In genomic region chr4:151263052-151263451, GRCm38 (mm10) we compare ENCODE assay signal across 16 mouse cellular contexts.
A peak's percentile ranks its signal among the peaks of the same experiment; 100 is the strongest.
DNase-seq lines count a peak whose midpoint lies in the region; ATAC-seq lines count a peak whose summit lies in the region.
"Had no signal": no experiment of that assay in that cellular context is flagged by ENCODE, and none has a peak within 500 bp of the region (broad histone marks: within the 10 kb centered on the region; RNA-seq: fewer than 3 reads in every experiment).

No protein-coding gene starts in this region.

- H3K27ac ChIP-seq in hindbrain, embryonic 14.5 days = peak overlapping the region; percentile 55
- no peak overlapping the region for H3K27ac ChIP-seq in hindbrain, embryonic 10.5 days
- peak overlapping the region; percentile 50; the same call in 1 of the 2 replicates for H3K27ac ChIP-seq in neural tube, embryonic 13.5 days (replicated peaks)
- H3K27ac ChIP-seq: gastrocnemius, adult 2 months; kidney, embryonic 15.5 days had no signal

- no peaks in the 10 kb centered on the region for H3K9me3 ChIP-seq in hindbrain, embryonic 14.5 days (ENCODE audit: control insufficient read depth, low read length)
- no peaks in the 10 kb centered on the region for H3K9me3 ChIP-seq in hindbrain, embryonic 10.5 days
- H3K9me3 ChIP-seq in neural tube, embryonic 13.5 days = no peaks in the 10 kb centered on the region
- H3K9me3 ChIP-seq: kidney, embryonic 15.5 days had no signal

- peak; percentile 26 to 73 for DNase-seq in adrenal gland, adult (ENCODE audit: inconsistent age in 2 of 2, low spot score in 1 of 2)
- DNase-seq in adrenal gland, adult 18-20 months (ENCODE audit: low spot score in 2 of 2) = no peak
- DNase-seq in hindbrain, embryonic 14.5 days (ENCODE audit: low spot score) = no peak
- DNase-seq in hindbrain, embryonic 10.5 days (ENCODE audit: low spot score) = no peak
- DNase-seq in neural tube, embryonic 10.5 days (ENCODE audit: extremely low spot score, low spot score) = no peak
- DNase-seq in heart, adult 8-10 months (ENCODE audit: low spot score) = no peak
- DNase-seq in lung, postnatal 36 days = no peak
- DNase-seq: gastrocnemius, adult 2 months; heart, adult 18-20 months; liver; lung, adult 18-20 months; lung, postnatal 4 days; thymus, adult 2 months had no signal

- H3K36me3 ChIP-seq in hindbrain, embryonic 14.5 days (replicated peaks; ENCODE audit: control insufficient read depth, insufficient read depth) = no peaks in the 10 kb centered on the region
- H3K36me3 ChIP-seq in hindbrain, embryonic 10.5 days = no peaks in the 10 kb centered on the region
- no peaks in the 10 kb centered on the region for H3K36me3 ChIP-seq in neural tube, embryonic 13.5 days
- H3K36me3 ChIP-seq: kidney, embryonic 15.5 days had no signal

- 70% methylated on average over 7 of the region's 7 CpGs for WGBS in hindbrain, embryonic 14.5 days
- WGBS in hindbrain, embryonic 10.5 days = 71% methylated on average over 7 of the region's 7 CpGs
- 64% methylated on average over 7 of the region's 7 CpGs for WGBS in neural tube, embryonic 13.5 days

- peaks cover 16% of the 10 kb centered on the region for H3K4me1 ChIP-seq in hindbrain, embryonic 14.5 days (replicated peaks; ENCODE audit: control insufficient read depth, insufficient read depth, low read length)
- peaks cover 30% of the 10 kb centered on the region for H3K4me1 ChIP-seq in hindbrain, embryonic 10.5 days (replicated peaks)
- peaks cover 50% of the 10 kb centered on the region for H3K4me1 ChIP-seq in neural tube, embryonic 13.5 days (replicated peaks)

- no peak overlapping the region for H3K4me2 ChIP-seq in hindbrain, embryonic 14.5 days (replicated peaks)
- H3K4me2 ChIP-seq in neural tube, embryonic 13.5 days = no peak overlapping the region
- H3K4me2 ChIP-seq: kidney, embryonic 15.5 days had no signal

- no peak overlapping the region for H3K9ac ChIP-seq in hindbrain, embryonic 14.5 days
- no peak overlapping the region for H3K9ac ChIP-seq in neural tube, embryonic 13.5 days
- H3K9ac ChIP-seq: kidney, embryonic 15.5 days had no signal

- H3K27me3 ChIP-seq in hindbrain, embryonic 14.5 days (ENCODE audit: control insufficient read depth, insufficient read depth, low read length) = no peaks in the 10 kb centered on the region
- H3K27me3 ChIP-seq in hindbrain, embryonic 10.5 days (ENCODE audit: insufficient read depth, poor library complexity, severe bottlenecking) = peaks cover 8% of the 10 kb centered on the region; the same call in 1 of the 2 replicates
- no peaks in the 10 kb centered on the region; the same call in 1 of the 2 replicates for H3K27me3 ChIP-seq in neural tube, embryonic 13.5 days

- ATAC-seq in hindbrain, embryonic 14.5 days (ENCODE audit: low FRiP score) = no peak
- no peak for ATAC-seq in neural tube, embryonic 13.5 days (ENCODE audit: low read depth)
- ATAC-seq: forebrain, embryonic 16.5 days had no signal

- H3K4me3 ChIP-seq in hindbrain, embryonic 14.5 days (replicated peaks; ENCODE audit: low read length) = no peak overlapping the region
- H3K4me3 ChIP-seq in hindbrain, embryonic 10.5 days = no peak overlapping the region
- no peak overlapping the region for H3K4me3 ChIP-seq in neural tube, embryonic 13.5 days
- H3K4me3 ChIP-seq: gastrocnemius, adult 2 months; kidney, embryonic 15.5 days had no signal

Comparison
In these comparisons a context has a peak if more than half of its experiments do, and no peak if none do; other contexts are left out.
1. DNase-seq: peak in adrenal gland, adult (2 of 2); none in adrenal gland, adult 18-20 months (0 of 2), hindbrain, embryonic 14.5 days (single experiment), hindbrain, embryonic 10.5 days (single experiment), neural tube, embryonic 10.5 days (single experiment), heart, adult 8-10 months (single experiment) and lung, postnatal 36 days (single experiment).